Mouse (Mus musculus): ENCODE results near the gene Hus1. TPM values are rescaled to one million over a fixed set of nuclear protein-coding genes. Genes with fewer than 3 reads are reported as not detected.

Gene Hus1
- total RNA-seq, 4 experiments from 2014 or later: 8.7 to 13.8 (median 10.2) TPM

DNA sequence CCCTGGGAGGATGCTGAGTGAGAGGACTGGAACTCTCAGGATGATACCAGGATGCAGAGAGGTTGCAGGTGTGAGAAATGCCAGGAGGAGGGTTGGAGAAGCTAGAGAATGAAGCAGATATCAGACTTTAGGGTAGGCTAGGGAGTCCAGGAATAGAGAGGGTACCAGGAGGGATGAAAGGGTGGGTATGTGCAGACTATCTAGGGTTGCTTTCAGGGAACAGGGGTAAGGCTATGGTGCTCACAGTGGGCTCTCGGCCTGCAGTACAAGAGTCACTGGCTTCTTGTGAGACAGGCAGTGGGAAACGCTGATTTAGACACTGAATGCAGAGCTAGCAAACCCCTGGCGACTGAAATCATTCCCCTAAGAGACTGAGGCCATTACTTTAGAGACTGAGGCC is 37.8 kb downstream of the Hus1 start, which contains the start of gene Pkd1l1:
Pkd1l1 (minus strand) TSS at position 101 of the 400 bp plus-strand sequence.
- no peak for DNase-seq

DNA sequence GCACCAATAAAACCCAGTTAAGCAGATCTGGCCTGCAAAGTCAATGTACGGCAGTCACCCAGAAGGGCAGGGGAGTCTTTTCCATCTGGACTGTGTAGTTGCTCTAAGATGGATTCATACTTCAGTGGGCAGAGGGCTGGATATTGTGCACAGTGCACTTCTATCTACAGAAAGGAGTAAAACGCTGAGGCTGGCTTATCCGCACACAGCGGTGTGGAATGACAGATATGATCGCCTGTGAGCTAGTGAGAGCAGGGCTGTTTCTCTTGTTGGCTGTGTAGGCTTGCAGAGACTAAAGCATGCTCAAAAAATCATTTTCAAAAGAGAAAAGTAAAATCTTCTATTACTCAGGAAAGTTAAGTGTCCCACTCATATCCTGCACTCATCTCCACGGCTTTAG is 38.9 kb downstream of the Hus1 start:
- no peak for DNase-seq

DNA sequence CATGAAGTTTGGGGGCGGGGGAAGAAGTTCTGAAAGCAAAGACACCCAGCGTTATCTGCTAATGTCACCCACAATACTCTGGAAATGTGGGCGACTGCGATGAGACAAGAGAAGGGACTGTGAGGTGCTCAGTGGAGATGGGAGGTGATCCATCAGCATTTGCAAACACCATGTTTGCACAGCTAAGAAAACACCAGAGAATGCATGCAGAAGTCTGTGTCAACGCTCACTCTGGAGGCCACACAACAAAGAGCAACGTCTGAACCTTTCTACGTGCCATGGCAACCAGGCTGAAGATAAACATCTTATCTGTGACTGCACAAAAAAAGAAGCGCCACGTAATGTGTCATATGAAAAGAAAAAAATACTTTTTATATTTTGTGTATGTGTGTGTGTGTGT is 40.5 kb downstream of the Hus1 start:
- DNase-seq: no peak

DNA sequence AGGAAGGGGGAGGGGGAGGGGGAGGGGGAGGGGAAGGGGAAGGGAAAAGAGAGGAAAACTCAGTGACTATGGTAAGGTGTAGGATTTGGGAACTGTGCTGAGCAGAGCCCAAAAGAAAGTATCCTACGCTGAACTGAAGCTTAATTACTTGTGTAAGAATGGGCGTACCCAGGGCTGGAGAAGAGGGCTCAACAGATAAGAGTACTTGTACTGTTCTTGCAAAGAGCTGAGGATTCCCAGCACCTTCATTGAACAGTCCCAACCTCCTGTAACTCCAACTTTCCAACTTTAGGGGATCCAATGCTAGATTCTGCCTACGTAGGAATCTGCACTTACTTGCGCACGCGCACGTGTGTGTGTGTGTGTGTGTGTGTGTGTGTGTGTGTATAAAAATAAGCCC is 42.9 kb downstream of the Hus1 start:
- no peak for DNase-seq

DNA sequence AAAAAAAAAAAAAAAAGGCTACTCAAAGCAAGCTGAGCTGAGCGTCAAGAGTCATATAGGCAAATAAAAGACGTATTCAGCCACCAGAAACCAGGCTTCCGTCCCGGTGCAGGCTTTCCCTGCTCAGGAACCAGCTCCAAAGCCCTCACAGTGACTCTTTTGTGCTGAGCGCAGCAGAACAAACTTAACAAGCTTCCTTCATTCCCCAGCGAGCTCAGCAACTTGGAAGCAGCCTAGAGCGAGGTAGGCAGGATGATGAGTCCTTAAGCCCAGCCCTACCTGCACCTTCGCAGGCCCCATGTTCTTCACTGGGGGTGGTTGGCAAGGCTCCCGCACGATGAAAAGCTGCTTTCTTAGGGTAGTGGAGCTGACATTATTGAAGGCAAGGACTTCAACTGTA is 52.4 kb downstream of the Hus1 start:
- no peak for DNase-seq

DNA sequence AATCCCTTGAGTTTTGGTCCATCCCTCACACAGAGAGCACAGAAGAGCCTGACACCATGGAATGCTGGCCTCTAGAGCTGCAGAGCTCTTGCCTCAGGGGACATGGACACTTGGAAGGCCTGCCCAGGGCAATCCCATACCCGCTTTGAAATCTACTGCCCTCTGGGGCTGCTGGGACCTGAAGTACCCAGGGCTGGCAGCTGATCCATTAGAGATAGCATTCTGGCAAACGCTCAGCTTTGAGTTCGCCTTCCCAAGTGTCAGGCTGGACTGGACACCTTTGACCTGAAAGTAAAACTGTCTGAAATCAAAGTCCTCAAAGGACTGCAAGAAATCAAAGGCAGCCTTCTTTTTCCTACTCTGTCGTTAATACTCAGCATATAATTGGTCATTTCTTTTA is 52.9 kb downstream of the Hus1 start:
- DNase-seq: no peak

DNA sequence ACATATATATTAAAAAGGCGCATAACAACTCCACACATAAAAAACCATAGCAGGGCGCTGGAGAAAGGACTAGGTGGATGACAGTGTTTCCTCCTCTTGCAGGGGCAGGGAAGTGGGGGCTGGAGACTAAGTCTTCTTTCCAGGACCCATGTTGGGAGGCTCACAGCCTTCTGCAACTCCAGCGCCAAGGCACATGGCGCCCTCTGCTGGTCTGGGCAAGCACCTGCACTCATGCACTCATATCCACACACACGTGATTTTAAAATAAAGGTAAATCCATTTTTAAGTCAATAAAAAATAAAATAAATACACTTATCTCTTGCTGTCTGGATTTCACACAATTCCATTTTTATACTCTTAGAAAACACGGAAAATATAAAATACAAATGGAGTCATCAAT is 54.0 kb downstream of the Hus1 start:
- no peak for DNase-seq

DNA sequence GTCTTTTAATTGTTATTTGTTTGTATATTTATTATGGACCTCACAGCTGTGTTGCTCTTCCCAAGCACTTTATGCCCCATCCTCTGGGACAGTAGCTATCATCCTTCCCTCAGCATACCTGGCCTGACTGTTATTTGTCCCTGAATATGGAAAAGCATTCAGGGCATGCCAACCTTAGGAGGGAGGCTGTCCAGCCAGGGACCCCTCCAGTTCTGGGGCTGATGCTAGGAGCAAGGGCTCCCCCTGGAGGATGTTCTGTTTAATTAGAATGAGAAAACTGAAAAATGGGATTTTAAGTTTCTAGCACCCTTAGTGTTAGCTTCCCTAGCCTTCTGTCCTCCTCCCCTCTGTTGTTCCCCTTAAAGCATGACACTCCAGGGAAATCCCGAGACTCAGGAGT is 55.3 kb downstream of the Hus1 start:
- DNase-seq: no peak

DNA sequence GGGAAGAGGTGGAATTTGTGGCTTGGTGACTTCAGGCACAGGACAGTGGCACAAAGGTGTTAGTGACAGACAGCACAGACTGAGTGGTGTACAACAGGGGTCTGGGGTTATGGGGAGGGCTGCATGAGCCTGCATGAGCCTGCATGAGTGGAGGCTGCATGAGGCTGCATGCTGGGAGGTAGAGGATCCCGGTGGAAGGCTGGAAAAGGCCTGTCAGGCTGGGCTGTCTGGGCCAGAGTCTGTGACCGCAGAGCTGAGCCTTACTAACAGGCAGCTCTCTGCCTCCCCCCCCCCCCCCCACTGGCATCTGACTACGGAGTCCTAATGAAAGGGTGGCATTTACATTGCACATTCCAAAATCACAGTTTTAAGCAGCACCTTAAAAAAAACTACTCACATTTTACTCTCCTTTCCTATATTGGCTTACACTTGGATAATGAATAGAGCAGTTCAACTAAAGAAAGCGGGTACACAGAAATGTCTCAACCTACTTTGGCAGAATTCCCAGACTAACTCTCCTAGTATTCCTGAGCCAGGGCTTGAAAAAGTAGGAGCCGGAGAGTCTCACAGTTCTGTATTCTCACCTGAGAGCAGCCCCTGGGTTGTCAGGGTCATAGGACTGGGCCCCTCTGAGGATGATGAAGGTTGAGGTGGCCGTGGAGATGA is 61.1 kb downstream of the Hus1 start:
- no peak for DNase-seq

DNA sequence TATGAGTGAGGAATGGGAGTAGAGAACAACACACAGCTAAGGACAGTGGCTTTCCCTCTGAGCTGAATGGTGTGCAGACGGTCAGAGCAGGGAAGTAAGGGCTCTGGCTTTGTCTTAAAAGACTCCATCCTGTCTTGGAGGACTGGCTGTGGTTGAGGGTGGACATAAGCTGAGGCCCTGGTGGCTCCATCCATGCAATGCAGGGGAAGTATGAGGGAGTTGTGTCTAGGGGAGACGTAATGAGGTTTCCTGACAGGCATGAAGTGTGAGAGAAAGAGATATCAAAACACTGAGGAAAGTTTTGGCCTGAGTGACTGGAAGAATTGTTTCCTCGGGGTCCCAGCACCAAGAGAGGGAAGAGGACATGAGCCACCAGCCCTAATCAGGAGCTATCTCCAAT is 62.1 kb downstream of the Hus1 start:
- no peak for DNase-seq

DNA sequence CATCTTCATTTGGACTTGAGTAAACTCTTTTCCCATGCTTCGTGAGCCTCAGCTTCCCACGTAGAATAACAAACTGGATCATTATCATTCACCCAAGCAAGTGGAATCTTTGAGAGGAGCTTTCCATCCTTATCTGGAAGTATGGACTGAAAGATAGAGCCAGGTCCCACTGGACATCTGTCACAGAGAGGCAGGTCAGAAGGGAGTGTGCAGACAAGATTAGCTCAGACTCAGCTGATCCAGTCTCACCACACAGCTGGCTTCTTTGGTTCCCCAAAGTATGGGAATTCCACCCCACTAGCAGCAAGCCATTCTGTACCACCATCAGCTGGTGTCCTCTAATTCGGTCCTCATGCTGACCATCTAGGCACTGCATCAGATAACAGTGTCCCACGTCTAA is 66.9 kb downstream of the Hus1 start:
- no peak for DNase-seq

Other genes starting within 250 kb of the Hus1 start
- gene Pkd1l1, start 37.9 kb downstream of the Hus1 start, total RNA-seq (2022): under 1 TPM; 0.05 to 0.15 (median 0.11) TPM
- under 1 TPM; 0.11 to 0.52 (median 0.16) TPM for gene Gm11992, start 37.4 kb upstream of the Hus1 start, total RNA-seq (2022)
- not detected for gene Sun3, start 37.8 kb upstream of the Hus1 start, total RNA-seq (2022)
- gene Upp1, start 106.9 kb upstream of the Hus1 start, total RNA-seq (2022): 10 to 100 TPM in 1 of 4 experiments, 1 to 10 TPM in 3; 8.0 to 10.3 (median 9.1) TPM
- gene Abca13, start 180.8 kb upstream of the Hus1 start, total RNA-seq (2022): under 1 TPM in 3 of 4 experiments, not detected in 1; 0.03 to 0.06 (median 0.03) TPM